Mouse (Mus musculus) c-Kit-positive CD71-positive TER-119-negative erythroid progenitor cells, embryonic 14.5 days (primary cell): ENCODE results near the gene Nek3.
"Not testable (repeated sequence)": the region's sequence is repeated elsewhere in the genome, so short reads cannot be mapped to it uniquely, and the experiment has no call there.

Experiments used
- DNase-seq: peaks from one replicate; pipeline ENCODE4 v3.0.0-alpha.2; 2013; ENCODE audit warnings: low read depth

Nek3 gene

DNA sequence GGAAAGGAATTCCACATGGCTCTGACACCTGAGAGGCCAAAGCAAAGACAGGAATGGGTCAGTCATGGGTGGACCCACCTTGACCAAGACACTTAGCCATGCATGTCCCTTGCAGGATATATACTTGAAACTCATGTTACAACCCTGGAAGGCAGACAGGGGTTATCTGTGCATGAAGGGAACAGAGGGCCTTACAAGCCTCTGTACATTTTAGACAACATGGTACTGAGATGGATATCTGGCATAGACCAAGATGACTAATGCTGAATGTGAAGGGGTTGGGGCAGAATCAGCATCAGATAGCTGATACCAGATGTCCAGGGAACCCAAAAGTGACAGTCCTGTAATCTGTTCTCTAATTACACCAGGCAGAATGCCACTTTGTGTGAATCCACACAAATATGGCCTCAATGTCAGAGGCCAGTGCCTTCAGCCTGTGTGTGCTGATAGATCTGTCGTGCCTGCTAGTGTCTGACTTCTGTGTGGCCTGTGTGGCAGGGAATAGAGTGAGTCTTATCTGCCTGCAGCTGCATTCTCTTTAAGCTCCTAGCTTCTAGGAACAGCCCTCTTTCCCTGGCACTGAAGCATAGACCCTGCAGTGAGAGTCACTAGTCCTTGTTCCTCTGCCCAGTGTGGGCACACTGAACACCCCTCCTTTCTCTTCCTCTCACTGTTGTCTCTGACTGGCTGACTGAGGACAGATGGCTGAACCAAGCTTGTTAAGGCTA, 22.3 kb downstream of the Nek3 start:
- no peak for DNase-seq

- DNase-seq: no peak
Measured at GRCm38 (mm10) chr8:22142592-22142991, 23.6 kb downstream of the Nek3 start.

GRCm38 (mm10) chr8:22141836-22142385, 24.3 kb downstream of the Nek3 start:
- DNase-seq: no peak

DNA sequence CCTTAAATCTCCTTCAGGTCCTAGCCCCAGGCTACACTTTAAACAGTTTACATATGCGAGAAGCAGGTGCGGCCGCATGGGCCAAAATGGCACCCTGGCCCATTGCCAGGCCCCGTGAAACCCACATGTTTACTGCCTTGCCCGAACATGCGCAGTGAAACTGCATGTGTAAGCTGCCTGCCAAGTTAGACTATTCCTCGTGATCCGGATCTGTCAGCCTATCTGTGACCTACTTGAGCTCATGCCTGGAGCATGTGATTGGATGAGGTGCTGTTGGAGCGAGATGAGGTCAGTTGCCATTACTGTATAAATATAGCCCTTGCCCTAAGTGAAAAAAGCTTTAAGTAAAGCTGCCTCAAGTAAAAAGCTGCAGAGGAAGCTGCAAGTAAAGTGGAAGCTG, 29.8 kb downstream of the Nek3 start:
- DNase-seq: not testable (repeated sequence)

DNA sequence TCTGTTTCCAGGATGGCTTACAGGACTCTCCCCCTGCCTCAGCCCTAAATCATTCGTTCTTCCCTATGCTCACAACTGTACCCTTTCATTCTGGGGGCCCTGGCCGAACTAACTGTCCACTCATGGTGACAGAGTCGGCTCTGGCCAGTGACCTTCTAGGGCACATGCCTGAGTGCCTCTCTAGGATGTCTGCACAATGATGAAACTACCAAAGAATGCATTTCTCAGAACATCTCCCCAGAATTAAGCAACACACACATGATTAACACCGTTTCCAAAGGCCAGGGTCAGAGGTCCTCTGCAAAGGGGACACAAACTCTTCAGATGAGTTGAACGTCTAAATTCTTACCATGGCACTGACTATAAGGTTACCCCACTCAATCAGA, 31.5 kb downstream of the Nek3 start:
- no peak for DNase-seq

DNA sequence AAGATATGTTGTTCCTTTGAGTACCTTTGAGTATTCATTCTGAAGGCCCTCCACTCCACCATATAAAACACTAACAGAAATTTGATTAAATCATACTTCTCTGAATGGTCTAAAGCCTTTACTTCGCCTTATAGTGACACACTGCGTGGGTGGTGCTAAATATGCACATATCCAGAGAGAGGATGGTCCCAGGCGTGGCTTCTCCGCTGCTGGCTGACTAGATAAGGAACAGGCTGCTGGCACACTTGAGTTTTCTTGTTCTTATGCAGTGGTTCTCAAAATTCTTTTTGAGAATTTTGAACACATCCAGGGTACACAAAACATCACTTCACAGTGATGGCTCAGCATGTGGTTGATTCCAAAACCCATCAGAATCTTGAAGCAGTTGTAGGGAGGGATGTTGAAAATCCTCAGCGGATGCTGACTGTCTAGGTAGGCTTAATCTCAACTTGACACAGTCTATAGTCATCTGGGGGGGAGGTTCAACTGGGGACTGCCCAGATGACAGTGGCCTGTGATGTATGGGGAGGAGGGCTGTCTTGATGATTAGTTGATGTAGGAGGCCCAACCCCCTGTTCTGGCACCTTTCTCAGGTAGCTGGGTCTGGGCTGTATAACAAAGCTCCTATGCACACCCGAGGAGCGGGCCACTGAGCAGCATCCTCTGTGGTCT, 32.0 kb downstream of the Nek3 start:
- no peak for DNase-seq

GRCm38 (mm10) chr8:22132062-22132461, 34.2 kb downstream of the Nek3 start:
- DNase-seq: no peak

DNA sequence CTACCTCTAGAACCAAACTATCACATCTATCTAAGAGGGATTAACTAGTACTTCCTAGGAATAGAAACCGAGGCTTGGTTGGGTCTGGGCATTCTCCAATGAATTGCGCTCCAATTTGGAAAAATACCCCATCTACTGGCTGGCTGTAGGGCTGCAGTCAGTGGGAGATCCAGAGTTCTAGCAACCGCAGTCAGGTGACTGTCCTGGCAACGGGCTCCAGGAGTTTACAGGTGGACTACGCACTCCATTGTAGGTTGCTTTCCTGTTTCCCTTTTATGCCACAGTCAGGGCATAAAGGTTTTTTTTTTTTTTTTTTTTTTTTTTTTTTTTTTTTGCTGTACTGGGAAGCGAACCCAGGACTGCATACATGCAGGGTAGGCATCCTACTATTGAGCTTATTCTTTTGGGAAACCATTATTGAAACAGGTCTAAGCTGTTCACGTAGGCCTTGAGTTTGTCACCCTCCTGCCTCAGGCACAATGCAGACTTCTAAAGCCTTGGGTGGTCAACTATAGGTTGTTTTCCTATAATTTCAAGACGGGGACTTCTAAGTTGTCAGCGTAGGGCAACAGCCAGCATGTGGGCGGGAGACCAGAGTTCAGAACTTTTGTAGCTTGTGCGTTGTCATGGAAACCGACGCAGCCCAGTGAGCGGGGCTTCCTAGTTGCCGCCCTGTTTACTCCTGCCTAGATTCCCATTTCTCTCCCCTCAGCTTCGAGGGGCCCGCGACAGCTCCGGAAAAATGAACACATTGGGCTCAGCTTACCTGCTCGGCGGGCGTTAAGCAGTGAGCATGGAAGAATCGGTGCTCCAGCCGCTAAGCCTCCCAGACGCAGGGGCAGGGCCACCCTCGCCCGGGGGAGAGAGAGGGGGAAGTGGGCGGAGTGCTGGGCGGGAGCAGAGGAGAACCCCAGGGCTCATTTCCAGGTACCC, 41.7 kb downstream of the Nek3 start, which contains the start of gene Nek5:
Gene Nek5 (minus strand): TSS at position 834 of the 933 bp plus-strand sequence.
- DNase-seq: no peak

GRCm38 (mm10) chr8:22107020-22107419, 59.2 kb downstream of the Nek3 start:
- no peak for DNase-seq

- DNase-seq: peak; percentile 19
Measured at GRCm38 (mm10) chr8:22091568-22091967, 74.7 kb downstream of the Nek3 start.

DNA sequence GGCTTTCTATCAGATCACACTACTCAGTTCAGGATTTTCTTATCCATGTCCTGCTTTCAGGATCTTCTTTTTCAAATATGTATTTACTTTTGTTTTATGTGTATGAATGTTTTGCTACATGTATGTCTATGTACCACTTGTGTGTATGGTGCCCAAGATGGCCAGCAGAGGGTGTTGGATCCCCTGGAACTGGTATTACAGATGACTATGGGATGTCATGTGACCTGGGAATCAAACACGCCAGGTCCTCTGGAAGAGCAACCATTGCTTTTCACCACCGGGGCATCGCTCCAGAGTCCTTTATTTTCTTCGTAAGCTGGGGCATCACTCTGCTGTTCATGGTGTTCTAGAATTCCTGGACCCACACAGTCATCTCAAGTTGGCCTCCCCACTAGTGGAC, 77.0 kb downstream of the Nek3 start:
- DNase-seq: no peak

- DNase-seq: no peak
Measured at GRCm38 (mm10) chr8:22079313-22080007, 86.8 kb downstream of the Nek3 start.
